Mouse (Mus musculus) spleen, adult 2 months (tissue): ENCODE results near the gene Ttc41. TPM values are rescaled to one million over a fixed set of nuclear protein-coding genes. Genes with fewer than 3 reads are reported as not detected.

Experiments used
- DNase-seq, 2 experiments: peaks; one replicate each; pipeline versions ENCODE4 v3.0.0 to v3.0.0-alpha.2; 2012 to 2021; ENCODE audit warnings: low spot score in 2 of 2, low read depth in 1 of 2
- H3K27ac ChIP-seq: fragments of 200-500 bp; 2 replicates; pipeline ENCODE4 v1.5.1; 2012; ENCODE audit warnings: low read length, inconsistent platforms; ENCODE audit not compliant: insufficient read depth
- H3K27me3 ChIP-seq: fragments of 200-500 bp; 2 replicates; pipeline ENCODE4 v1.6.1; 2012; ENCODE audit warnings: mild to moderate bottlenecking, moderate library complexity, low read length, inconsistent platforms; ENCODE audit not compliant: control insufficient read depth, insufficient read depth
- H3K36me3 ChIP-seq: fragments of 200-500 bp; 2 replicates; pipeline ENCODE4 v1.6.1; 2012; ENCODE audit warnings: mild to moderate bottlenecking, low read length, inconsistent platforms; ENCODE audit not compliant: control insufficient read depth, insufficient read depth
- H3K4me1 ChIP-seq: fragments of 200-500 bp; 2 replicates; pipeline ENCODE4 v1.6.1; 2011; ENCODE audit warnings: inconsistent platforms; ENCODE audit not compliant: control insufficient read depth, insufficient read depth, insufficient read length
- H3K4me3 ChIP-seq: fragments of 200-500 bp; 2 replicates; pipeline ENCODE4 v1.5.1; 2011; ENCODE audit warnings: mild to moderate bottlenecking, inconsistent platforms; ENCODE audit not compliant: insufficient read depth, insufficient read length; ENCODE audit errors: extremely low read depth
- CTCF ChIP-seq: fragments of 200-500 bp; IDR thresholded peaks from 2 replicates; pipeline ENCODE4 v1.5.1; 2011; ENCODE audit warnings: mild to moderate bottlenecking, inconsistent platforms; ENCODE audit not compliant: insufficient read depth, insufficient read length, insufficient replicate concordance; ENCODE audit errors: extremely low read depth
- POLR2A ChIP-seq: fragments of 200-500 bp; IDR thresholded peaks from 2 replicates; pipeline ENCODE4 v1.6.1; 2011; ENCODE audit warnings: low read depth, low read length, inconsistent platforms
- WGBS: fragments of 180-500 bp; shearing (Covaris S2); methylation state at CpG from one replicate; pipeline ENCODE4 v1.1.7; 2018; 5-methylcytosine and 5-hydroxymethylcytosine counted together
- polyA plus RNA-seq: library from polyadenylated mRNA; depleted of rRNA; stranded (reverse); fragments of >200 nt; gene quantifications from 2 replicates; pipeline ENCODE4 v1.2.3, GENCODE M21; 2012; rRNA removed

Gene Ttc41
- polyA plus RNA-seq, 1 experiment: 0.58 TPM

- TF ChIP-seq CTCF: no peak
- no peak for TF ChIP-seq POLR2A
- DNase-seq: no peak
- Histone ChIP-seq H3K27me3 (no peaks in the 10 kb centered on the region), H3K36me3 (peaks cover 14% of the 10 kb centered on the region; the same call in 1 of the 2 replicates), H3K27ac (no peak overlapping the region), H3K4me3 (no peak overlapping the region), H3K4me1 (no peaks in the 10 kb centered on the region; the same call in 1 of the 2 replicates)
- 97% methylated on average over 14 of the region's 14 CpGs for WGBS
Measured at GRCm38 (mm10) chr10:86824871-86825270, 119.3 kb downstream of the Ttc41 start.

GRCm38 (mm10) chr10:86825871-86826522 is 120.4 kb downstream of the Ttc41 start:
- TF ChIP-seq CTCF: no peak
- no peak for TF ChIP-seq POLR2A
- WGBS: 78% methylated on average over 10 of the region's 10 CpGs
- H3K4me1 ChIP-seq: no peaks in the 10 kb centered on the region; the same call in 1 of the 2 replicates
- H3K36me3 ChIP-seq: peaks cover 8% of the 10 kb centered on the region; the same call in 1 of the 2 replicates
- no peak overlapping the region for H3K4me3 ChIP-seq
- H3K27ac ChIP-seq: no peak overlapping the region
- no peaks in the 10 kb centered on the region for H3K27me3 ChIP-seq
- DNase-seq: no peak

Other genes starting within 250 kb of the Ttc41 start
- gene Syn3, start 206.9 kb upstream of the Ttc41 start, polyA plus RNA-seq: 0.05 and 0.18 TPM in 2 replicates
- gene Hsp90b1, start 302 bp upstream of the Ttc41 start, polyA plus RNA-seq: 24.2 and 26.6 TPM in 2 replicates
- gene Gm49358, start 58.2 kb downstream of the Ttc41 start, polyA plus RNA-seq: not detected in 2 replicates
- gene Nt5dc3, start 73.2 kb downstream of the Ttc41 start, polyA plus RNA-seq: 4.5 and 4.9 TPM in 2 replicates